Mouse (Mus musculus): ENCODE data around the gene Zfp286. TPM values are rescaled to one million over a fixed set of nuclear protein-coding genes. Genes with fewer than 3 reads are reported as not detected.
"Not testable (repeated sequence)": the region's sequence is repeated elsewhere in the genome, so short reads cannot be mapped to it uniquely, and the experiment has no call there.

Zfp286 gene
- polyA plus RNA-seq, 1 experiment from 2014 or later, result 22.3 TPM

GRCm38 (mm10) chr11:62760755-62761457 is 28.4 kb downstream of the Zfp286 start:
- WGBS, result 61% methylated on average over 9 of the region's 9 CpGs
- no peak overlapping the region for H3K4me3 ChIP-seq
- no peak overlapping the region for H3K27ac ChIP-seq
- H3K27me3 ChIP-seq, result peaks cover 11% of the 10 kb centered on the region; the same call in 1 of the 2 replicates
- no peak overlapping the region for H3K9ac ChIP-seq
- H3K9me3 ChIP-seq, result no peaks in the 10 kb centered on the region
- no peak for ATAC-seq (ENCODE audit: insufficient number of reproducible peaks, low FRiP score, low TSS enrichment, low read depth)
- peaks cover 14% of the 10 kb centered on the region; the same call in 1 of the 2 replicates for H3K4me1 ChIP-seq
- no peak overlapping the region for H3K4me2 ChIP-seq
- no peaks in the 10 kb centered on the region for H3K36me3 ChIP-seq

- ATAC-seq (ENCODE audit: insufficient number of reproducible peaks, low FRiP score, low TSS enrichment, low read depth), result no peak
- WGBS, result 93% methylated on average over 11 of the region's 11 CpGs
- no peaks in the 10 kb centered on the region for H3K36me3 ChIP-seq
- no peak overlapping the region for H3K4me3 ChIP-seq
- H3K9me3 ChIP-seq, result no peaks in the 10 kb centered on the region
- H3K9ac ChIP-seq, result no peak overlapping the region
- H3K4me1 ChIP-seq, result peaks cover 14% of the 10 kb centered on the region; the same call in 1 of the 2 replicates
- peaks cover 11% of the 10 kb centered on the region; the same call in 1 of the 2 replicates for H3K27me3 ChIP-seq
- H3K4me2 ChIP-seq, result no peak overlapping the region
- H3K27ac ChIP-seq, result no peak overlapping the region
Observed at GRCm38 (mm10) chr11:62758491-62758890, 30.8 kb downstream of the Zfp286 start.

GRCm38 (mm10) chr11:62757906-62758305 is 31.4 kb downstream of the Zfp286 start:
- Histone ChIP-seq H3K27ac (no peak overlapping the region), H3K9me3 (no peaks in the 10 kb centered on the region), H3K4me3 (no peak overlapping the region), H3K27me3 (peaks cover 11% of the 10 kb centered on the region; the same call in 1 of the 2 replicates), H3K4me1 (peaks cover 14% of the 10 kb centered on the region; the same call in 1 of the 2 replicates), H3K9ac (no peak overlapping the region), H3K4me2 (no peak overlapping the region), H3K36me3 (no peaks in the 10 kb centered on the region)
- WGBS, result 80% methylated on average over 6 of the region's 6 CpGs
- ATAC-seq (ENCODE audit: insufficient number of reproducible peaks, low FRiP score, low TSS enrichment, low read depth), result no peak

- peak overlapping the region; percentile 48 for H3K4me2 ChIP-seq
- no peaks in the 10 kb centered on the region for H3K36me3 ChIP-seq
- no peaks in the 10 kb centered on the region for H3K9me3 ChIP-seq
- H3K4me1 ChIP-seq, result peaks cover 14% of the 10 kb centered on the region; the same call in 1 of the 2 replicates
- H3K27me3 ChIP-seq, result peaks cover 11% of the 10 kb centered on the region; the same call in 1 of the 2 replicates
- 5% methylated on average over 7 of the region's 7 CpGs for WGBS
- H3K4me3 ChIP-seq, result peak overlapping the region; percentile 29
- 0 out of 2 replicates have a peak, but pooled peaks have one; percentile 12 for ATAC-seq (ENCODE audit: insufficient number of reproducible peaks, low FRiP score, low TSS enrichment, low read depth)
- no peak overlapping the region for H3K27ac ChIP-seq
- no peak overlapping the region for H3K9ac ChIP-seq
Observed at GRCm38 (mm10) chr11:62757143-62757507, 32.1 kb downstream of the Zfp286 start.

- ATAC-seq (ENCODE audit: insufficient number of reproducible peaks, low FRiP score, low TSS enrichment, low read depth), result peak; percentile 90
- H3K4me2 ChIP-seq, result peak overlapping the region; percentile 48
- peaks cover 11% of the 10 kb centered on the region; the same call in 1 of the 2 replicates for H3K4me1 ChIP-seq
- no peak overlapping the region for H3K9ac ChIP-seq
- peak overlapping the region; percentile 29 for H3K4me3 ChIP-seq
- no peaks in the 10 kb centered on the region for H3K36me3 ChIP-seq
- no peak overlapping the region for H3K27ac ChIP-seq
- H3K27me3 ChIP-seq, result peaks cover 11% of the 10 kb centered on the region; the same call in 1 of the 2 replicates
- no peaks in the 10 kb centered on the region for H3K9me3 ChIP-seq
- 8% methylated on average over 36 of the region's 36 CpGs for WGBS
Observed at GRCm38 (mm10) chr11:62756456-62757142, 32.7 kb downstream of the Zfp286 start.

- Histone ChIP-seq H3K27me3 (peaks cover 19% of the 10 kb centered on the region), H3K27ac (no peak within 1 kb of the TSS), H3K9ac (no peak within 1 kb of the TSS), H3K9me3 (no peaks in the 10 kb centered on the region), H3K4me1 (peaks cover 11% of the 10 kb centered on the region; the same call in 1 of the 2 replicates), H3K4me2 (no peak within 1 kb of the TSS), H3K4me3 (no peak within 1 kb of the TSS), H3K36me3 (no peaks in the 10 kb centered on the region)
- no peak for ATAC-seq (ENCODE audit: insufficient number of reproducible peaks, low FRiP score, low TSS enrichment, low read depth)
- WGBS, result 81% methylated on average over 8 of the region's 8 CpGs
Observed at GRCm38 (mm10) chr11:62752780-62753179, 36.5 kb downstream of the Zfp286 start, which contains the start of gene Gm10428. Gene Gm10428, plus strand, starts transcription at chr11:62753100.

- WGBS, result 41% methylated on average over 11 of the region's 11 CpGs
- H3K4me3 ChIP-seq, result no peak overlapping the region
- ATAC-seq (ENCODE audit: insufficient number of reproducible peaks, low FRiP score, low TSS enrichment, low read depth), result no peak
- no peak overlapping the region for H3K4me2 ChIP-seq
- H3K27me3 ChIP-seq, result peaks cover 21% of the 10 kb centered on the region
- peaks cover 6% of the 10 kb centered on the region; the same call in 1 of the 2 replicates for H3K4me1 ChIP-seq
- H3K9me3 ChIP-seq, result no peaks in the 10 kb centered on the region
- H3K27ac ChIP-seq, result no peak overlapping the region
- no peak overlapping the region for H3K9ac ChIP-seq
- no peaks in the 10 kb centered on the region for H3K36me3 ChIP-seq
Observed at GRCm38 (mm10) chr11:62752191-62752590, 37.1 kb downstream of the Zfp286 start.

- ATAC-seq (ENCODE audit: insufficient number of reproducible peaks, low FRiP score, low TSS enrichment, low read depth); H3K9me3 ChIP-seq; H3K27ac ChIP-seq; H3K4me2 ChIP-seq; H3K4me1 ChIP-seq; H3K36me3 ChIP-seq; H3K4me3 ChIP-seq; H3K9ac ChIP-seq: not testable (repeated sequence)
- 86% methylated on average over 13 of the region's 13 CpGs for WGBS
- H3K27me3 ChIP-seq, result peaks cover 32% of the 10 kb centered on the region
Observed at GRCm38 (mm10) chr11:62749445-62749844, 39.8 kb downstream of the Zfp286 start.

GRCm38 (mm10) chr11:62748062-62748461 is 41.2 kb downstream of the Zfp286 start:
- Histone ChIP-seq H3K4me1 (peaks cover 8% of the 10 kb centered on the region), H3K4me2 (no peak overlapping the region), H3K27ac (no peak overlapping the region), H3K27me3 (peaks cover 32% of the 10 kb centered on the region), H3K4me3 (no peak overlapping the region), H3K9me3 (no peaks in the 10 kb centered on the region), H3K9ac (no peak overlapping the region), H3K36me3 (no peaks in the 10 kb centered on the region)
- 81% methylated on average over 4 of the region's 4 CpGs for WGBS
- no peak for ATAC-seq (ENCODE audit: insufficient number of reproducible peaks, low FRiP score, low TSS enrichment, low read depth)

- no peak overlapping the region for H3K4me2 ChIP-seq
- H3K9me3 ChIP-seq, result no peaks in the 10 kb centered on the region
- H3K9ac ChIP-seq, result no peak overlapping the region
- peaks cover 32% of the 10 kb centered on the region for H3K27me3 ChIP-seq
- H3K4me3 ChIP-seq, result no peak overlapping the region
- peaks cover 8% of the 10 kb centered on the region for H3K4me1 ChIP-seq
- no peak overlapping the region for H3K27ac ChIP-seq
- H3K36me3 ChIP-seq, result no peaks in the 10 kb centered on the region
- 65% methylated on average over 9 of the region's 9 CpGs for WGBS
- ATAC-seq (ENCODE audit: insufficient number of reproducible peaks, low FRiP score, low TSS enrichment, low read depth), result no peak
Observed at GRCm38 (mm10) chr11:62747227-62747626, 42.0 kb downstream of the Zfp286 start.

GRCm38 (mm10) chr11:62746001-62746533 is 43.2 kb downstream of the Zfp286 start:
- Histone ChIP-seq H3K36me3 (no peaks in the 10 kb centered on the region), H3K27ac (no peak overlapping the region), H3K9ac (no peak overlapping the region), H3K4me2 (peak overlapping the region; percentile 62), H3K9me3 (no peaks in the 10 kb centered on the region), H3K27me3 (peaks cover 31% of the 10 kb centered on the region), H3K4me1 (peaks cover 8% of the 10 kb centered on the region), H3K4me3 (peak overlapping the region; percentile 36)
- 2% methylated on average over 27 of the region's 27 CpGs for WGBS
- ATAC-seq (ENCODE audit: insufficient number of reproducible peaks, low FRiP score, low TSS enrichment, low read depth), result no peak

- 38% methylated on average over 5 of the region's 5 CpGs for WGBS
- ATAC-seq (ENCODE audit: insufficient number of reproducible peaks, low FRiP score, low TSS enrichment, low read depth), result no peak
- Histone ChIP-seq H3K4me2 (no peak overlapping the region), H3K4me1 (peaks cover 8% of the 10 kb centered on the region), H3K36me3 (no peaks in the 10 kb centered on the region), H3K9ac (no peak overlapping the region), H3K27ac (no peak overlapping the region), H3K4me3 (no peak overlapping the region), H3K9me3 (no peaks in the 10 kb centered on the region), H3K27me3 (peaks cover 25% of the 10 kb centered on the region)
Observed at GRCm38 (mm10) chr11:62744103-62744502, 45.2 kb downstream of the Zfp286 start.

Measured in limb, embryonic 15.5 days (tissue).